Mouse (Mus musculus): ENCODE measurements around the gene Tbl1x.

DNA sequence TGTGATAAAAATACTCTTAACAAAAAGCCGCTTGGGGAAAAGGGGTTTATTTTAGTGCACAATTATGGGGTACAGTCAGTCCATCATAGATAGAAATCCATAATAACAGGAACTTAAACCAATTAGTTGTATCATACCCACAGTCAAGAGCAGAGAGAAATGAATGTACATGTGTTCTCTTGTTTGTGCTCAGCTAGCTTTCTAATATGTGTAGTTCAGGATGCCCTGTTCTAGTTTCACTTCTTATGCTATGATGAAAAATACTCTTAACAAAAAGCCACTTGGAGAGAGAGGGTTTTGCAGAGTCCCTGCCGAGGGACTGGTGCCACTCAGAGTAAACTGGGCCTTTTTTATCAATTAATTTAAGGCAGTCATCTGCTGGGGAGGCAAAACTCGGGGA is 101.1 kb downstream of the Tbl1x start:
- no peak for TF ChIP-seq CTCF (IDR thresholded peaks at IDR 0.05; ENCODE audit: insufficient read depth, low read length)
- TF ChIP-seq POLR2A (IDR thresholded peaks at IDR 0.05; ENCODE audit: borderline replicate concordance, extremely low read depth, low read depth, low read length) = no peak
